Mouse (Mus musculus) T-helper 17 cell (primary cell): ENCODE data around the gene L3mbtl2.
"Not testable (repeated sequence)": the region's sequence is repeated elsewhere in the genome, so short reads cannot be mapped to it uniquely, and the experiment has no call there.

ENCODE experiments used
- in situ Hi-C, 2 experiments: fragments of 300-600 bp; cut with MboI, MseI; formaldehyde crosslinking; loops; 1 replicate in 1 of 2; 2 replicates in 1 of 2; pipeline ENCODE4 v1.15.1; 2025; ENCODE audit warnings: high pct_unique_total_duplicates in 2 of 2

L3mbtl2 gene

GRCm38 (mm10) chr15:81663697-81664561, at the start of gene L3mbtl2:
L3mbtl2 (plus strand) TSS chr15:81663889.
- in situ Hi-C loops = no loop called here

GRCm38 (mm10) chr15:81649516-81650455, 13.9 kb upstream of the L3mbtl2 start:
- in situ Hi-C loops = loop anchor here in 1 of 2 experiments (5.0 kb wide), 1 partner anchor 37 kb away; no protein-coding TSS in a partner anchor

DNA sequence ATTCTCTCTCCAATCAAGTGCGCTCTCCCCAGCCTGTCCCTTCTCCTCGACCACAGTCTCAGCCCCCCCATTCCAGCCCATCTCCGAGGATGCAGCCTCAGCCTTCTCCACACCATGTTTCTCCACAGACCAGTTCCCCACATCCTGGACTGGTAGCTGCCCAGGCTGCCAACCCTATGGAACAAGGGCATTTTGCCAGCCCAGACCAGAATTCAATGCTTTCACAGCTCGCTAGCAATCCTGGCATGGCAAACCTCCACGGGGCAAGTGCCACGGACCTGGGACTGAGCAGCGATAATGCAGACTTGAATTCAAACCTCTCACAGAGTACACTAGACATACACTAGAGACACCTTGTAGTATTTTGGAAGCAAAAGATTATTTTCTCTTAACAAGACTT, 13.1 kb upstream of the L3mbtl2 start:
- in situ Hi-C loops = no loop called here

DNA sequence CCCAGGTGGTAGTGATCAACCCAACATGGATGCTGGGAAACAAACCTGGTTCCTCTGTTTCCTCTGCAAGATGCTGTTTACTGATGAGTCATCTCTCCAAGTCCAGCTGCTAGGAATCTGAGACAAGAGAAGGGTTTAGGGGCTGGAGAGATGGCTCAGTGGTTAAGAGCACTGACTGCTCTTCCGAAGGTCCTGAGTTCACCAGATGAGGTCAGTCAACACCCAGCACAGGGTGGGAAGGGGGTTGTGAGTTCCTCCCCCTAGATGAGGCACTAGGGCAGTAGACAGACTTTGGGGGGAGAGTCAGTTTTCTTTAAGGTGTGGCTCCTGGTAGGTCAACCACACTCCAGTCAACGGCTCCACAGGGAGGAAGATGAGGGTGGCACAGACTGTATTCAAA, 2.0 kb upstream of the L3mbtl2 start:
- in situ Hi-C loops = no loop called here

DNA sequence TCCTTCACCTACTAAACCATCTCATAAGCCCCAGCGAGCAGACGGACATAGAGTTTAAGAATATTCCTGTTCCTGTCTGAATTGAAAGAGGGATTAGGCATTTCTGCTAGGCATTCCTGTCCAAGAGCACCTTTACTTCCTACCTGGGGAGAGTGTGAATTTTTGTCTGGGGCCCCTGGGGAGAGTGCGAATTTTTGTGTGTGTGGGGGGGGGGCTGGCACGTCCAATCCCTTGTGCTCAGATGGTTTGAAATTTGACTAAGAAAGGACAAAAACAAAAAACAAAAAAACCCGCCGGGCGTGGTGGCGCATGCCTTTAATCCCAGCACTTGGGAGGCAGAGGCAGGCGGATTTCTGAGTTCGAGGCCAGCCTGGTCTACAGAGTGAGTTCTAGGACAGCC, 408 bp upstream of the L3mbtl2 start:
- in situ Hi-C loops = no loop called here

- in situ Hi-C loops = no loop called here
These were observed 3.3 kb downstream of the L3mbtl2 start for GRCm38 (mm10) chr15:81666957-81667356.

- in situ Hi-C loops = no loop called here
These were observed 6.5 kb downstream of the L3mbtl2 start for GRCm38 (mm10) chr15:81670231-81670640.

DNA sequence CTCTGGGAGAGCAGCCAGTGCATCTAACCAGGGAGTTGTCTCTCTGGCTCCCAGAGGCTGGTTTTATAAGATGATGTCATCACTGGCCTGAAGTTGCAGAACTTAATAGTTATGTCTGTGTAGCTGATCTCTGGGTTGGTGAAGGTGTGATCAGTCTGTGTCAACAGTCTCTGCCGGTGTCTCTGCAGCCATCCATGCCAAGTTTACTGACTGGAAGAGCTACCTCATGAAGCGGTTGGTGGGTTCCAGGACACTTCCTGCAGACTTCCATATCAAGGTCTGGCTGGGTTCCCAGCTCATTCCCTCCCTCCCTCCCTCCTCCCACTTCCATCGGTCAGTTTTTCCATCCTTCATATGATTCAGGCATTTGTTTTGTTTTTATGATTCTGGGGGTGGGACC, 12.9 kb downstream of the L3mbtl2 start:
- in situ Hi-C loops = loop anchor here in 1 of 2 experiments (25.0 kb wide), 1 partner anchor 1439 kb away; the partner anchor contains the start of genes AC140267.1 and Mief1

DNA sequence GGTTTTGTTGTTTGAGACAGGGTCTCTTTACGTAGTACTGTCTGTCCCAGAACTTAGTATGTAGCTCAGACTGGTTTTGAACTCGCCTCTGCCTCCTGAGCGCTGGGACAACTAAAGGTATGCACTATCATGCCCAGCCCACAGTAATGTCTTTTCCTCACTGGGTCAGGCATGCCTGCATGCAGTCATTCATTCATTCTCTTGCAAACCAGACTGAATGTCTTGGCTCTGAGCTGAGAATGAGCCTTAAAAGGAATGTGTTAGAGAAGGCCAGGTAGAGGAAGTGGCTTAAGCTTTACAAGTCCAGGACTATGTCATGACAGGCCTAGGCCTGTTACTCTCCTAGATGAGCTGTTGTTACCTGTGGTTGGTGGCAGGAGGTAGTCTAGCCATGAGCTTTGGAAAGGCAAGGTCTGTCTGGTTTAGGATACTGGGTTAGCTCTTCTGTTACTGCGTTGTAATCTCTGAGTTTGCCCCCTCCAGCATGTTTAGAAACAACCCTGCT, 16.7 kb downstream of the L3mbtl2 start:
- in situ Hi-C loops = loop anchor here in 1 of 2 experiments (25.0 kb wide), 1 partner anchor 1443 kb away; the partner anchor contains the start of genes AC140267.1 and Mief1

GRCm38 (mm10) chr15:81693366-81693966, 29.8 kb downstream of the L3mbtl2 start:
- in situ Hi-C loops = loop anchor here in 1 of 2 experiments (25.0 kb wide), 1 partner anchor 1456 kb away; the partner anchor contains the start of genes AC140267.1 and Mief1

DNA sequence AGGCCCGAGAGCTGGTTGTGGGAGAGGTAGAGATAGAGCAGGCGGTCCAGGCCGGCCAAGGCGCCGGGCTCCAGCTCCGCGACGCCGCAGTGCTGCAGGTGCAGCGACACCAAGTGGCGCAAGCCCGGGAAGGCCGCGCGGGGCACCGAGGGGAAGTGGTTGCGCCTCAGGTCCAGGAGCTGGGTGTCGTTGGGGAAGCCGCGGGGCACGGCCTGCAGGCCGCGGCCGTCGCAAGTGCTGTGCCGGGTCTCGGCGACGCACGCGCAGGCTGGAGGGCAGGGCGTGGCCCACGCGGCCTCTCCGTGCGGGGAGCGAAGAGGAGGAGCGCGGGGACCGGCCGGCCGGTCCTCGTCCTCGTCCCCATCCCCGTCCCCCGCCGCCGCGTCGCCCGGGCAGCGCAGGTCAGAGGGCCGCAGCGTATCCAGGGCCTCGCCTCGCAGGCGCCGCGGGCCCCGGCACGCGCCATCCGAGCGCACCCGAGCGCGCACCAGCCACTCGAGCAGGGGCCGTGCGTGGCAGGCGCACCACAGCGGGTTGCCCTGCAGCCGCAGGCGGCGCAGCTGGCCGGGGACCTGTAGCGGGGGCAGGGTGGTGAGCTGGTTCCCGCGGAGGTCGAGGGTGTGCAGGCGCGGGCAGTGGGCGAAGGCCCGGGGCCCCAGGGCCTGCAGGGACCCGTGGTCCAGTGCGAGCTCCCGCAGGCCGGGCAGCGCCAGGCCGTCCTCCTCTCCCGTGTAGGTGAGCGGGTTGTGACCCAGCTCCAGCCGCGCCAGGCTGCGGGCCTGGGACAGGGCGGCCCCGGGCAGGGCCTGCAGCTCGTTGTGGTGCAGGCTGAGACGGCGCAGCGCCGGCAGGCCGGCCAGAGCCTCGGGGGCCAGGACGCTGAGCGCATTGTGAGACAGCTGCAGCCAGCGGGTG, 30.5 kb downstream of the L3mbtl2 start:
- in situ Hi-C loops = loop anchor here in 1 of 2 experiments (25.0 kb wide), 1 partner anchor 1457 kb away; the partner anchor contains the start of genes AC140267.1 and Mief1

DNA sequence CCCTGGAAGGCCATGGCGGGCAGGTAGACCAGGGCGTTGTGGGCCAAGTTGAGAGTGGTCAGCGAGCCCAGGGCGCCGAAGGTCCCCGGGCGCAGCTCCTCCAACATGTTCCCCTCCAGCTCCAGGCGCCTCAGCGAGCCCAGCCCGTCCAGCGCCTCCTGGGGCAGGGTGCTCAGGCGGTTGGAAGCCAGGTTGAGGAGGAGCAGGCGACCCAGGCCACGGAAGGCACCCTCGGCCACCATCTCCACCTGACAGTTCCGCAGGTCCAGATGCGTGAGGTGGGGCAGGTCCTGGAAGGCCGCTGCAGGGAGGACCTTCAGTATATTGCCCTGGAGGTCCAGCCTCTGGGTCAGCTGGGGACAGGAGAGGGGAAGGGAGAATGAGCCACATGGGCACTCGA, 31.2 kb downstream of the L3mbtl2 start:
- in situ Hi-C loops = loop anchor here in 1 of 2 experiments (25.0 kb wide), 1 partner anchor 1458 kb away; the partner anchor contains the start of genes AC140267.1 and Mief1

DNA sequence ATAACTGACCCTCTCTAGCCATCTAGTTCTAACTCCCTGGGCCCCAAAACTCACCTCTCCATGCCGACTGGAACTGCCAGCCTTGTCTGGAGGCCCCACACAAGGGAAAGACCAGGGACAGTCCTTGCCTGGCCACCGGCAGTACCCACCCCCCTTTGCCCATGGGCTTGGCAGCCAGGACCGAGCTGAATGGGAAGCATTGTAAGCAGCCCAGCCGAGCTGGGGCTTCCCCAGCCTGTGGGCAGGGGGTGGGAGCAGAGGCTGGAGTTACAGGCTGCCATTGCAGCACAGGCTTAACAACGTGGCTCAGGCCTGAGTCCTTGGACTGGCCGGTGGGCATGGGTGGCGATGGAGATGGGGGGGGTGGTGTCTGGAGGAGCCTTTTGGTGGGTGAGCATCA, 33.5 kb downstream of the L3mbtl2 start, which contains the start of gene Chadl:
Gene Chadl, minus strand, starts transcription at position 113 of the 400 bp plus-strand sequence.
- in situ Hi-C loops = loop anchor here in 1 of 2 experiments (25.0 kb wide), 1 partner anchor 1460 kb away; the partner anchor contains the start of genes AC140267.1 and Mief1

- in situ Hi-C loops = loop anchor here in 1 of 2 experiments (25.0 kb wide), 1 partner anchor 1461 kb away; the partner anchor contains the start of genes AC140267.1 and Mief1
These were observed 34.2 kb downstream of the L3mbtl2 start for GRCm38 (mm10) chr15:81697847-81698246.

DNA sequence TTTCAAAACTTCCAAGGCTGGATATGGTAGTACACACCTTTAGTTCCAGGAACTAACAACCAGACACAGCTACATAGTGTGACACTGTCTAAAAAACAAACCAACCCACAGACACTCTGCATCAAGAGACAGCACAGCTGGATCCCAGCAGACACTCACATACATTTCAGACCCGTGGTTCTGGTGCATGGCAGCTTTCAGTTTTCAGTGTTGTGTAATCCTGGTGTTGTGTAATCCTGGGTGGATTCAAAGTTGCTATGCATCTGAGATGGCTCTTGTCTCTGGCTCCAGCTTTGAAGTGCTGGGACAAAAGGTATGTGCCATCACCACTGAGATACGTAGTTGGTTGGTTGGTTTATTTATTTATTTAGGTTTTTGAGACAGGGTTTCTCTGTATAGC, 34.8 kb downstream of the L3mbtl2 start:
- in situ Hi-C loops = loop anchor here in 1 of 2 experiments (25.0 kb wide), 1 partner anchor 1461 kb away; the partner anchor contains the start of genes AC140267.1 and Mief1

DNA sequence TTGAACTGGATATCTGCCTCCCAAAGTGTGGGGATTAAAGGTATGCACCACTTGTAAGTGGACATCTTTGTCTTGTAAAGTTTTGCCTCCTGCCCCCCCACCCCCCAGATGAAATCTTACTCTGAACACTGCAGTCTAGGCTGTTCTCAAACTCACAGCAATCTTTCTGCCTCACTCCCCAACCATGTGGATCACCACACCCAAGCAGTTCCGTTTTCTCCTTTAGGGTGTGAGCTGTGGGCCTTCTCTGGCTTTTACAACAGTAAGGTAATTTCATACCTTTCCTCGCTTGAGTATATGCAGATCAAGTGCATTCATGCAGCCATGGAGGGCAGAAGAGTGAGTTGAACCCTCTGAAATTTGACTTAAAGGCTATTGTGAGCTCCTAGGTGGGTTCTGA, 36.5 kb downstream of the L3mbtl2 start:
- in situ Hi-C loops = no loop called here

GRCm38 (mm10) chr15:81700601-81701000, 36.9 kb downstream of the L3mbtl2 start:
- in situ Hi-C loops = no loop called here

- in situ Hi-C loops = not testable (repeated sequence)
These were observed 37.7 kb downstream of the L3mbtl2 start for GRCm38 (mm10) chr15:81701350-81701749.
